Mouse (Mus musculus) spleen, adult 12 weeks (tissue): ENCODE data around the gene Mrpl48.
A peak's percentile ranks its signal among the peaks of the same experiment; 100 is the strongest.
"Not testable (repeated sequence)": the region's sequence is repeated elsewhere in the genome, so short reads cannot be mapped to it uniquely, and the experiment has no call there.

ENCODE experiments used
- DNase-seq: peaks from one replicate; pipeline ENCODE4 v3.0.0; 2022; ENCODE audit warnings: low spot score

Mrpl48 gene

DNA sequence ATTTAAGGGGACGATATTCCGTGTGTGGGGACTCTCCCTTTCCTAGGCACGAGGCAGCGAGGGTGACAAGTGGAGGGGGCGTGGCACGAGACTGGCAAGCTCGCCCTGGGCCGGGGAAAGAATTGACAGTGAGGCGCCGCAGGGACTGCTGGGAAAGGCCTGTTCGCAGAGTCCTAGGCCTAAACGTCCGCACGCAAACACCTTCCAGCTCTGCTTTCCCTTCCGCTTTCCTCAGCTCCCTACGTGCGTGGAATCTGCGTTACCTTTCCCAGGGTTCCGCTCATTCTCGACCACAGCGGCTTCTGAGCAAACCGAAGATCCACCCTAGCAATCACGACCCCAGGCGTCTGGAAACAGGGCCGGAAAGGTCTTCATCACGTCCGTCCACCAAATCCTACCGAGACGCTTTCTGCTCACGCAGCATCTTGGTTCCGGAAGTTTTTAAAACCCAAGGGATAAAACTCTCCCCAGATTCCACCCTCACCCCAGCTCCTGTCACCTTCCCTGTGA is 25.3 kb downstream of the Mrpl48 start:
- DNase-seq = peak; percentile 81

- DNase-seq = no peak
These were observed 25.9 kb downstream of the Mrpl48 start for GRCm38 (mm10) chr7:100582235-100582634.

DNA sequence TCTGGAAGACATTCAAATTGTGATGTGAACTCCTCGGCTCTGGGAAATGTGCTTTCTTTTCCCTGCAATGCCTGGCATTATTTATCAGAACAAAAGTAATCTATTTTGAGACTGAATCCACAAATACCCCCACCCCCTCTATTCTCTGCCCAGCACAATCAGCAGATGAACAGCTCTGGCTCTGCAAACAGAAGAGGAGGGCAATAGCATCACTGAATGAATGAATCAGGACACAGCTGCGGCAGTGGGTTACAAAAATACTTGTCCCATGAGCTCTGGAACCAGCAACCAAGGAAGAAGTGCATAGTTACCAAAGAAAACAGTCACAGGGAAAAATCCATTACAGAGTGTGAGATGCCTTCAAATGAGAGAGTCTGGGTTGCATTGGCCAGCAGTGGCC is 29.3 kb downstream of the Mrpl48 start:
- no peak for DNase-seq

DNA sequence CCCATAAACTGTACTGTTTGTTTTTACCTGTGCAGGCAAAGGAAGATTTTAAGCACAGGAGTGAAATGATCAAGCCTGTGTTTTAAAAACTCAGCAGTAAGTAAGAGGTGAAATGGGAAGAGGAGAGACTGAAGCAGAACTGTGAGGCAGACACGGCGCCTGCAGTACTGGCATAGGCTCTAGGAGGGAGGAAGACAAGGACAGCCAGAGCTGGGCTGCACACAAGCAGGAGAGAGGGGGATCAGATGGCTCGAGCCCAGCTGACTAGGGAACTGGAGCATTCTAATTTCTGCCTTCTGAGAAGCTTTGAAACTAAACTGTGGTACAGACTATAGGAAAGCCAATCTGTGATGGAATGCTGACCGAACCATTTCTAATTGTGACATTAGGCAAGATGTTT is 35.4 kb downstream of the Mrpl48 start:
- no peak for DNase-seq

GRCm38 (mm10) chr7:100572061-100572460 is 36.0 kb downstream of the Mrpl48 start:
- DNase-seq = no peak

GRCm38 (mm10) chr7:100570930-100571715 is 37.0 kb downstream of the Mrpl48 start:
- DNase-seq = no peak

- no peak for DNase-seq
These were observed 38.2 kb downstream of the Mrpl48 start for GRCm38 (mm10) chr7:100569907-100570306.

- DNase-seq = not testable (repeated sequence)
These were observed 40.9 kb downstream of the Mrpl48 start for GRCm38 (mm10) chr7:100567238-100567637.

GRCm38 (mm10) chr7:100561861-100562587 is 46.1 kb downstream of the Mrpl48 start:
- DNase-seq = no peak

GRCm38 (mm10) chr7:100559331-100559730 is 48.8 kb downstream of the Mrpl48 start:
- no peak for DNase-seq

- no peak for DNase-seq
These were observed 50.9 kb downstream of the Mrpl48 start for GRCm38 (mm10) chr7:100557241-100557640.

DNA sequence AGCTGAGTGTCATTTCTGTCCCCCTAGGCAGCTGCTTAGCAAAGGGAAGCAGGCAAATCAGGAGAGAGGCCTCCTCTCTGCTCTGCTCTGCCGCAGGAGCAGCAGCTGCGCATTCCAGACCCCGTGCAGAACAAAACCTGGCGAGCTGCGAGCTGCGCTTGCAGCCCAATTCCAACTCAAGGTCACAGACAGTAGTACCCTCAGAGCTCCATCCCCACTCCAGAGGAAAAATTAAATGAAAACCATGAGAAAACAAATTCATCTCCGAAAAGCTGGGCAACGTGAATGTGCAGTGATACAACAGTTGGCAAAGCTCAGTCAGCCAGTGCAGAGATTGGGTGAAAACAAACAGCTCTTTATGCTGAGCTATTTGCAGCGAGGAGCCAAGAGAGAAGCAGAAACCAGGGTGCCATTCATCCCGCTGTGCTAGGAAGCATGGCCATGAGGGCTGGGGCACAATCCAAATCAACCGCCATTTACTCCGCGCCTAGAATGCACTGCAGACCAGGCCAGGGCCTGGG is 52.6 kb downstream of the Mrpl48 start:
- DNase-seq = no peak

DNA sequence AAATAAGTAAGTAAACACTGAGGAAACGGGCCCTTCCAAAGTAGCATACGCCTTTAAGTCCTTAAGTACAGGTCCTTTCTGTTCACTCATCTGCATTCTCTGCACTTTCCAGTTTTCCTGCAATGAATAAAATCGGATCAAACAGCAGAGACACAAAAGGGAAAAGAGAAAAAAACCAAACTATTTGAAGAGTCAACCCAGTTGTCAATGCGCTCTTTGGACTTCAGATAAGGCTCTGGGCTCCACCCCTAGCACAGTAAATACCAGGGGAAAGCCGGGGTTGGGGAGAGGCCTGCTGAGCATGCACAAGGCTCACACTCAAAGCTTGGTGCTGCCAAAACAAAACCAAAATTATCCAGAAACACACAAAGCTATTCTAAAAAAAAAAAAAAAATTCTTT is 53.2 kb downstream of the Mrpl48 start:
- DNase-seq = no peak

- DNase-seq = no peak
These were observed 57.6 kb downstream of the Mrpl48 start for GRCm38 (mm10) chr7:100550338-100551007.

DNA sequence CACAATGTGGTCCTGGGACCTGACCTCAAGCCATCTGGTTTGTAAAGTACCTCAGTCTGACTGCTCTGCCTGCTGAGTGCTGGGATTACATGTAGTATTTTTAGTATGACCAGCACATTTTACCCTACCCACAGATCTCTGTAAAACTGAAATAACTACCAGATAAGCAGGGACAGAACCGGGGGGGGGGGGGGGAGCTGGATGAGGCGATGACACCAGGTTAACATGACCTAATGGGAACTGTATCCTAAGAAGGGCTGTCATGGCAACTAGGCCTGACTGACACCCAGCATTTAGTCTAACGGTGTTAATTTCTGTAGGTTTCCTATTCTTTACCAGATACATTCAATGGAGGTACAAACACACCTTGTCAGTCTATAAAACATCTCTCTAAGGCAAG is 58.3 kb downstream of the Mrpl48 start:
- DNase-seq = no peak

DNA sequence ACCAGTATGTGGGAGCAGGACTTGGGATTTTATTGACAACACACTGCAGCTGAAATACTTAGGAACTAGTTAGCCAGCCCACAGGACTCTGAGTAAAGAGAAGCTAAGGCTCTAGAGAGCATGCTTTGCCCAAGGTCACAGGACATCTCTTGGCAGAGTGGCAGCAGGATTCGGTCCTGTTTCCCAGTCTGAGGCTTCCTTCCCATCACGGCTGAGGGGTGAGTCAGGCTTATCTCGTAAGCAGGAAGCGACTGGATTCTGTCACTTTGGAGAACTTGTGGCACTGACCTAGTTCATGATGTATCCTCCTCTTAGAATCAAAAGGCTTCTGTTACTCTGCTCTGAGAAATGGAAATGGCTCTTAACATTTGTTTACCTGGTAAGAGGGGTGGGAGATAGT is 60.5 kb downstream of the Mrpl48 start:
- no peak for DNase-seq

DNA sequence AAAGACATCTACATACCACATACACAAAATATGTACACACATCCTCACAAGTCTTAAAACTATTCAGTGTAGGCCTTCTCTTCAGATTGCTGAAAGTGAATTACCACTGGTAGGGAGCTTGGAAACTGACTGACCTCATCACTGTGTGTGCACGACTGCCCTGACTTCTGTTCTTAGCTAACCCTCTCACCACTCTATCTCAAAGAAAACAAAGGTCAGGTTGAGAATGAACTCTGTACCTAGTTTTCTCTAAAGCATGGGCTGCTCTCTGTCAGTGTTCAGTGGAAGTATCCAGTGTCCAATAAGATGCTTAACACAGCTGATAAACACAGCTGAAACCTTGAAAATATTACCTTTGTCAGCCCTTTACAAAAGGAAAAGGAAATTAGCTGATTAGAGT is 63.7 kb downstream of the Mrpl48 start:
- no peak for DNase-seq

DNA sequence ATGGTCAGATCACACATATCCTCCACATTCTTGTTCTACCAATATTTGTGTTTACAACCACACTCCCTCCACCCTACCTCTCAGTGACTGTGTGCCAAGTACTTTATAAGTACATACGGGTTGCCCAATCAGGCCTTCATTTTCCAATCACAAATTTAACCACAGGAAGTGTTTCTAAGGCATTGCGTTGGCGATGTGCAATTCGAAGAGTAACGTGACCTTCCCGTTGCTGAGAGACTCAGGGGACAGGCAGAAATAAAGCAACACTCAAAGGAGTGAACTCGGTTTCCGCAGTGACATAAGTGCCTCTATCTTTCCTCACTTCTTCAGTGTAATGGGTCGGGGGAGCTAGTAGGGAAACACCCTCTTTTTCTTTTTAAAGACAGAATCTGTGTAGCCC is 68.6 kb downstream of the Mrpl48 start:
- no peak for DNase-seq

DNA sequence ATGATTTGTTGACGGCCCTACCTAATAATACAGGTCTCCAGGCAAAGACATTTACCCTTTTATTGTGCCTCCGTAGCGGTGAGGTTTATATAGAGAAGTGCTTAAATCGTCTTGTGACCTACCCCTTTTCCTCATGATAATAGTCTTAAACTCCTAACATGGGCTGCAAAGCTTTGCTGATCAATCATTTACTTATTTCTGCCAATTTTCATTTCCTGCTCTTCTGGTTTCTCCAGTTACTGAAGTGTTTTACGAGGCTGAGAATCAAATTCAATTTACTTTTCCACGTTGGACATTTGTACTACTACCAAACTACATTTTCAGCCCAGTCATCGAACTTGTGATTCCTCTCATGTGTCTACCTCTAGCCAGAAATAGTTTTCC is 70.6 kb downstream of the Mrpl48 start:
- DNase-seq = no peak

DNA sequence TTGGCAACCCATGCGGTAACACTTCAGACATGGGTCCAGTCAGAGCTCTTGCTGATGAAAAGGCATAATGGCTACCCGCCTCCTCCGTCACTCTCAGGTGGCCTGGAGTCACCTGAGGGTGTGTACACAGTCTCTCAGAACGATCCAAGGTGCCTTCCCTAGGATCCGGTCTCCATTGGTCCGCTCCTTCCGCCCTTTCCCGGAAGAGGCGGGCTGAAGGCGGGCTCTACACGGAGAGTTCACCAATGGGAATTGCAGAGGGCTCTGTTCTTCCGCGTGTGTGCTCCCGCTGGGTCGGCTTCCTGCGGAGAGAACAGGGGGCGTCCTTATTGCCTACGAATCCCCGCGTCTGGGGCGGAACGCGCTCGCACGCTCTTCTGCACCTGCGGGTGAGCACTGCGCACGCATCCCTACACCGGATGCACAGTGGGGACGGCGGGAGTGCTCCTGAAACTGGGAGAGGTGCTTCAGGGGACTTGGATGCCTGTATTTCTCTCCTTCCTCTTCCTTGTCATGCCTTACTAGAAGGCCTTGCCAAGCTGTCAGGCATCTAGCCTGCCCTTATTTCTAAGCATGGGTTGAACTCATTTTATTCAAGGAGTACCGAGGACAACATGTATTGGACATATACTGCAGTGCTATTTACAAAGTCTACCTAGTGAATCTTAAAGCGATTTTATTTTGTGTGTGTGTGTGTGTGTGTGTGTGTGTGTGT is 71.1 kb downstream of the Mrpl48 start, which contains the start of gene Coa4:
Gene Coa4 (plus strand): TSS at position 268 of the 715 bp plus-strand sequence.
- DNase-seq = peak; percentile 57

DNA sequence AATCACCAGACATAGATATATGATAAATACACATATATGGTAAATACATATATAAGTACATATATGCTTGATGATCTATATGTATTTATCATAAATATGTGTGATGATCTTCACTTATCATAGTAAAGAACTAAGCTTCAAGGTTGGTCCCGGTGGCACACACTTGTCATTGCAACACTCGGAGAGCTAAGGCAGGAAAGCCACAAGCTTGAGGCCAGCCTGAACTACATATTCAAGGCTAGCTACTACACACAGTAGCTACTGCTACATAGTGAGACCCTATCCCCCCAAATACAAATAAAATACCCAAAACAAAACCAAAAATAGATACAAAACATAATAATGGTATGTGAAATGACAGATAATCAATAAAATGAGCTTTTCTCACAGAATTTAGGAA is 72.3 kb downstream of the Mrpl48 start:
- no peak for DNase-seq

GRCm38 (mm10) chr7:100534216-100534615 is 73.9 kb downstream of the Mrpl48 start:
- no peak for DNase-seq
